In the genomic region with DNA sequence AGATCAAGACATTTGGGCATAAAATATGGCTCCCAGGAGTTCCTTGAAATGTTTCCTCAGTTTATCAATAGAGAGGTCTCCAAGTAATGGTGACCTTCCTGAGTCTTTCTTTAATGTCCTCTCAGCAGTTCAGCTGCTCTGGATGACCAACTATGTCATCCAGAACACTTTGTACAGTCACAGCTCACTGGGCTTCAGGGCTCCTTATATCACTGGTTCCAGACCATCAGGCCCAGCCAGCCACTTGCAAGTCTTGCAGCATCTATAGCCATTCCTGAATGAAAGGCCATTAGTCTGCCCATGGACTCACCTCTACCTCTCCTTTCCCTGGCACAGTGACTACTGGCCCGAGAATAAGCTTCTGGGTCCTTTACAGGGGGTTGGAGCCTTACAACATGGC, we compare ENCODE assay signal across 16 mouse cellular contexts.
"Had no signal": no experiment of that assay in that cellular context is flagged by ENCODE, and none has a peak within 500 bp of the region (broad histone marks: within the 10 kb centered on the region; RNA-seq: fewer than 3 reads in every experiment).

No protein-coding gene starts in this region.

- H3K9me3 ChIP-seq: midbrain, embryonic 10.5 days; midbrain, embryonic 12.5 days; neural tube, embryonic 13.5 days; neural tube, embryonic 15.5 days had no signal

- H3K4me1 ChIP-seq: midbrain, embryonic 10.5 days; midbrain, embryonic 12.5 days; neural tube, embryonic 13.5 days; neural tube, embryonic 15.5 days had no signal

- H3K9ac ChIP-seq: lung, embryonic 14.5 days; midbrain, embryonic 12.5 days; neural tube, embryonic 13.5 days; neural tube, embryonic 15.5 days had no signal

- H3K4me3 ChIP-seq: midbrain, embryonic 10.5 days; midbrain, embryonic 12.5 days; myocyte; neural tube, embryonic 13.5 days; neural tube, embryonic 15.5 days had no signal

- DNase-seq: lung, postnatal 4 days; midbrain, embryonic 14.5 days; right cerebral cortex, adult 18-20 months; right cerebral cortex, postnatal 25 days; right cerebral cortex, postnatal 4 days; spleen, adult 18-20 months; thymus, adult 18-20 months; thymus, postnatal 14 days; thymus, postnatal 36 days had no signal

- H3K27me3 ChIP-seq: midbrain, embryonic 12.5 days; neural tube, embryonic 15.5 days had no signal

- H3K4me2 ChIP-seq: lung, embryonic 14.5 days; midbrain, embryonic 12.5 days; neural tube, embryonic 13.5 days; neural tube, embryonic 15.5 days had no signal

- H3K27ac ChIP-seq: midbrain, embryonic 10.5 days; midbrain, embryonic 12.5 days; neural tube, embryonic 13.5 days; neural tube, embryonic 15.5 days had no signal

- ATAC-seq: midbrain, embryonic 16.5 days had no signal

- H3K36me3 ChIP-seq: midbrain, embryonic 10.5 days; midbrain, embryonic 12.5 days; neural tube, embryonic 13.5 days; neural tube, embryonic 15.5 days had no signal
